Mouse (Mus musculus) MEL (cell line): ENCODE measurements around the gene Gm5741. TPM values are rescaled to one million over a fixed set of nuclear protein-coding genes. Genes with fewer than 3 reads are reported as not detected.

Experiments
- DNase-seq: peaks from one replicate; pipeline ENCODE4 v3.0.0; 2011; ENCODE audit warnings: low read depth, low spot score
- H3K27ac ChIP-seq: 2 replicates; pipeline ENCODE4 v1.5.1; 2012; ENCODE audit warnings: low read depth, mild to moderate bottlenecking, control low read depth, low read length, moderate library complexity; ENCODE audit not compliant: control insufficient read depth
- H3K27me3 ChIP-seq, 2 experiments: fragments of 150-350 bp in 1 of 2; sonication (generic) in 1 of 2; 2 replicates each; pipeline ENCODE4 v1.6.1; 2012; ENCODE audit warnings: low read length in 2 of 2, mild to moderate bottlenecking in 2 of 2, improper control_type of control experiment in 1 of 2, moderate library complexity in 1 of 2; ENCODE audit not compliant: insufficient read depth in 2 of 2, control insufficient read depth in 1 of 2
- H3K36me3 ChIP-seq, 2 experiments: 2 replicates each; pipeline ENCODE4 v1.6.1; 2012 to 2014; ENCODE audit warnings: low read length in 2 of 2, improper control_type of control experiment in 1 of 2, inconsistent platforms in 1 of 2, mild to moderate bottlenecking in 1 of 2; ENCODE audit not compliant: insufficient read depth in 2 of 2, control insufficient read depth in 1 of 2
- H3K4me1 ChIP-seq, 2 experiments: fragments of 150-350 bp in 1 of 2; sonication (generic) in 1 of 2; 2 replicates each; pipeline ENCODE4 v1.6.1; 2012; ENCODE audit warnings: low read length in 2 of 2, improper control_type of control experiment in 1 of 2, mild to moderate bottlenecking in 1 of 2; ENCODE audit not compliant: insufficient read depth in 2 of 2, control insufficient read depth in 1 of 2
- H3K4me3 ChIP-seq, 2 experiments: fragments of 150-350 bp in 1 of 2; sonication (generic) in 1 of 2; 2 replicates each; pipeline ENCODE4 v1.5.1; 2012; ENCODE audit warnings: low read depth in 2 of 2, low read length in 2 of 2, mild to moderate bottlenecking in 2 of 2, moderate library complexity in 2 of 2, control low read depth in 1 of 2, improper control_type of control experiment in 1 of 2; ENCODE audit not compliant: control insufficient read depth in 1 of 2, insufficient read depth in 1 of 2
- H3K79me2 ChIP-seq: 2 replicates; pipeline ENCODE4 v1.6.1; 2012; ENCODE audit warnings: mild to moderate bottlenecking, low read length, moderate library complexity; ENCODE audit not compliant: control insufficient read depth, poor library complexity, insufficient read depth
- H3K9ac ChIP-seq: 2 replicates; pipeline ENCODE4 v1.6.1; 2012; ENCODE audit warnings: low read depth, mild to moderate bottlenecking, control low read depth, low read length, moderate library complexity; ENCODE audit not compliant: control insufficient read depth, poor library complexity, severe bottlenecking
- H3K9me3 ChIP-seq: fragments of 150-350 bp; sonication (generic); replicated peaks from 2 replicates; pipeline ENCODE4 v1.6.1; 2012; ENCODE audit warnings: mild to moderate bottlenecking, low read length, improper control_type of control experiment, moderate library complexity; ENCODE audit not compliant: insufficient read depth
- BHLHE40 ChIP-seq: IDR thresholded peaks from 2 replicates; pipeline ENCODE4 v1.6.1; 2012; ENCODE audit warnings: low read depth, mild to moderate bottlenecking, inconsistent platforms, low read length, improper control_type of control experiment, borderline replicate concordance
- CHD1 ChIP-seq: IDR thresholded peaks from 2 replicates; pipeline ENCODE4 v1.6.1; 2012; ENCODE audit warnings: low read depth, mild to moderate bottlenecking, inconsistent platforms, low read length, improper control_type of control experiment
- CHD2 ChIP-seq: IDR thresholded peaks from 2 replicates; pipeline ENCODE4 v1.6.1; 2011; ENCODE audit warnings: low read length, improper control_type of control experiment
- CTCF ChIP-seq, 3 experiments: IDR thresholded peaks in 2 of 3; conservative IDR thresholded peaks in 1 of 3; 2 replicates each; pipeline ENCODE4 v1.5.1; 2011 to 2012; ENCODE audit warnings: low read length in 3 of 3, low read depth in 2 of 3, mild to moderate bottlenecking in 2 of 3, improper control_type of control experiment in 1 of 3, inconsistent platforms in 1 of 3, mixed read lengths in 1 of 3, moderate library complexity in 1 of 3; ENCODE audit not compliant: control insufficient read depth in 1 of 3, insufficient read depth in 1 of 3, poor library complexity in 1 of 3, severe bottlenecking in 1 of 3
- E2F4 ChIP-seq: IDR thresholded peaks from 2 replicates; pipeline ENCODE4 v1.6.1; 2011; ENCODE audit warnings: low read depth, low read length, improper control_type of control experiment, borderline replicate concordance
- ELF1 ChIP-seq: IDR thresholded peaks from 2 replicates; pipeline ENCODE4 v1.6.1; 2014; ENCODE audit warnings: low read depth, mild to moderate bottlenecking, inconsistent platforms, low read length, improper control_type of control experiment, moderate library complexity
- HCFC1 ChIP-seq: IDR thresholded peaks from 2 replicates; pipeline ENCODE4 v1.6.1; 2012; ENCODE audit warnings: low read depth, mild to moderate bottlenecking, inconsistent platforms, low read length, improper control_type of control experiment, moderate library complexity
- MAX ChIP-seq: IDR thresholded peaks from 2 replicates; pipeline ENCODE4 v1.6.1; 2011; ENCODE audit warnings: low read length, improper control_type of control experiment
- MAZ ChIP-seq: IDR thresholded peaks from 2 replicates; pipeline ENCODE4 v1.6.1; 2012; ENCODE audit warnings: low read depth, mild to moderate bottlenecking, inconsistent platforms, low read length, improper control_type of control experiment
- MXI1 ChIP-seq: IDR thresholded peaks from 2 replicates; pipeline ENCODE4 v1.6.1; 2011; ENCODE audit warnings: mild to moderate bottlenecking, low read depth, low read length, improper control_type of control experiment
- MYB ChIP-seq: IDR thresholded peaks from 2 replicates; pipeline ENCODE4 v1.6.1; 2011; ENCODE audit warnings: mild to moderate bottlenecking, low read depth, low read length, improper control_type of control experiment
- MYC ChIP-seq: IDR thresholded peaks from 2 replicates; pipeline ENCODE4 v1.6.1; 2011; ENCODE audit warnings: low read depth, mild to moderate bottlenecking, low read length, improper control_type of control experiment, moderate library complexity
- NRF1 ChIP-seq: IDR thresholded peaks from 2 replicates; pipeline ENCODE4 v1.6.1; 2014; ENCODE audit warnings: low read depth, mild to moderate bottlenecking, inconsistent platforms, low read length, improper control_type of control experiment, moderate library complexity; ENCODE audit not compliant: poor library complexity, insufficient read depth, severe bottlenecking
- RAD21 ChIP-seq: IDR thresholded peaks from 2 replicates; pipeline ENCODE4 v1.6.1; 2011; ENCODE audit warnings: mild to moderate bottlenecking, low read depth, low read length, improper control_type of control experiment
- TBP ChIP-seq: IDR thresholded peaks from 2 replicates; pipeline ENCODE4 v1.8.0; 2011; ENCODE audit warnings: low read depth, low read length, improper control_type of control experiment
- TCF12 ChIP-seq: IDR thresholded peaks from 2 replicates; pipeline ENCODE4 v1.6.1; 2014; ENCODE audit warnings: low read depth, mild to moderate bottlenecking, inconsistent platforms, low read length, improper control_type of control experiment, moderate library complexity
- UBTF ChIP-seq: IDR thresholded peaks from 2 replicates; pipeline ENCODE4 v1.6.1; 2012; ENCODE audit warnings: low read depth, mild to moderate bottlenecking, inconsistent platforms, low read length, improper control_type of control experiment, moderate library complexity, borderline replicate concordance; ENCODE audit not compliant: insufficient read depth
- USF1 ChIP-seq: IDR thresholded peaks from 2 replicates; pipeline ENCODE4 v1.6.1; 2014; ENCODE audit warnings: low read depth, mild to moderate bottlenecking, inconsistent platforms, low read length, improper control_type of control experiment, moderate library complexity
- USF2 ChIP-seq, 2 experiments: IDR thresholded peaks; 2 replicates each; pipeline ENCODE4 v1.6.1; 2011 to 2012; ENCODE audit warnings: improper control_type of control experiment in 2 of 2, low read length in 2 of 2, borderline replicate concordance in 1 of 2, inconsistent platforms in 1 of 2, low read depth in 1 of 2, mild to moderate bottlenecking in 1 of 2; ENCODE audit not compliant: insufficient read depth in 1 of 2
- polyA plus RNA-seq, 2 experiments: library from polyadenylated mRNA; stranded (reverse) in 1 of 2; unstranded in 1 of 2; fragments of >175 nt in 1 of 2; fragments of >200 nt in 1 of 2; gene quantifications; 2 replicates each; pipeline versions ENCODE4 v1.2.1 to v1.2.4; 2012; ENCODE audit warnings: low replicate concordance in 2 of 2, low read depth in 1 of 2; ENCODE audit not compliant: insufficient read length in 2 of 2, insufficient read depth in 1 of 2, missing spikeins in 1 of 2
- total RNA-seq: library from RNA; depleted of rRNA; stranded (reverse); fragments of 300-350 nt; gene quantifications from 2 replicates; pipeline ENCODE4 v1.2.3, GENCODE M21; 2012; rRNA removed

The Gm5741 gene
- not detected in 2 replicates for total RNA-seq
- 1 to 10 TPM in 1 of 2 experiments, not detected in 1; 1.0 TPM for polyA plus RNA-seq

DNA sequence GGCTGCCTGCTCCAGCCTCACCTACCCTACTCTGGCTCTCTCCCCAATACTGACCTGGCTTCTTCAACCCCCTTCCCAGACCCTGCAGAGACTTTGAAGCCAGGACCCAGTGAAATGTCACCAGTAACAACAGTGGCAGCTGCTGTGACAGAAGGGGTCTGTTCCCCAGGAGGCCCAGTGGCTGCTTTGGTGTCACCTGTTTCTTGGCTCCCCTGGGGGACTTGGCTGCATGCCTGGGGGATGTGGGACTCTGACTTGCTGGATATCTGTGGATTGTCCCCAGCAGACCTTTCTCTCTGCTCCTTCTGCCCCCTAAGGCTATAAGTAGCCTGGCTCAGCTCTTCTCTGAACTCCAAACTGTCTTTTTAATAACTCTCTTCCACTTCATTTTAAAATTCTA, at the start of gene Gm5741:
Gene Gm5741, minus strand, starts transcription at position 1 of the 400 bp plus-strand sequence.
- H3K9me3 ChIP-seq: no peaks in the 10 kb centered on the region
- no peak for DNase-seq
- TF ChIP-seq CHD2: no peak
- TF ChIP-seq MAZ: no peak
- no peak for TF ChIP-seq NRF1
- no peaks in the 10 kb centered on the region for H3K27me3 ChIP-seq
- H3K4me1 ChIP-seq: peaks cover 2 to 10% of the 10 kb centered on the region in 2 experiments; a peak in 3 of 4 replicates
- no peak within 1 kb of the TSS for H3K27ac ChIP-seq
- H3K4me3 ChIP-seq: no peak within 1 kb of the TSS
- H3K79me2 ChIP-seq: peaks cover 9% of the 10 kb centered on the region
- peaks cover 0 to 8% of the 10 kb centered on the region in 2 experiments; a peak in 3 of 4 replicates for H3K36me3 ChIP-seq
- H3K9ac ChIP-seq: no peak within 1 kb of the TSS

DNA sequence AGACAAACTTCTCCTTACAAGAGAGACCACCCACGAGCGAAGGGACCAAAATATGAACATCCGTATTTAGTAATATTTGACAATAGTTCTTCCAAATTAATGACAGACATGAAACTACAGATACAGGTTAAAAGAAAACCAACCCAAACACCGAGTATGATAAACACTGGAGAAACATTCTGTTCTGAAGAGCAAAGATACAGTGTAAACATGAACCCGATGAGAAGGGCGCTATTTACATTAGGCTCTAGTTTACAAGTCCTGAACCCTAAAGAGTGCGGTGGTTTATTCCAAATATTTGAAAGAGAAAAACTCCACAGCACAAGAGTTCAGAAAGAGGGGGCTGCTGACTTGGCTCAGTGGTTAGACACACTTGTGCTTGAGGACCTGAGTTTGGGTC, 49.2 kb upstream of the Gm5741 start:
- Histone ChIP-seq H3K36me3 (no peaks in the 10 kb centered on the region), H3K9ac (no peak overlapping the region), H3K9me3 (no peaks in the 10 kb centered on the region), H3K4me3 (no peak overlapping the region), H3K27ac (no peak overlapping the region), H3K79me2 (no peaks in the 10 kb centered on the region), H3K4me1 (no peaks in the 10 kb centered on the region), H3K27me3 (no peaks in the 10 kb centered on the region)
- TF ChIP-seq HCFC1 (no peak), MYB (no peak), NRF1 (no peak), CHD2 (no peak)
- DNase-seq: no peak

DNA sequence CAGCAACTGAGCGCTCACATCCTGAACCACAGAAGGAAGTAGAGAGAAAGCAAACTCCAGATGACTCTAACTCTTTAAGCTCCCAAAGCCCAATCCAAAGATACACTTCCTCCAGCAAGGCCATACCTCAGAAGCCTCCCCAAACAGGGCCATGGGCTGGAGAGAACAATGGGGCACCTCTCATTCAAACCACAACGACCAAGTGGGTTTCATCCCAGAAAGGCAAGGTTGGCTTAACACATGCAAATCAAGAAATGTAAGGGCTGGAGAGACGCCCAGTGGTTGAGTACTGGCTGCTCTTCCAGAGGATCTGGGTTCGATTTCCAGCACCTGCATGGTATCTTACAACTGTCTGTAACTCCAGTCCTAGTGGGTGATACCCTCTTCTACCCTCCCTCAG, 47.7 kb upstream of the Gm5741 start:
- H3K79me2 ChIP-seq: no peaks in the 10 kb centered on the region
- H3K4me1 ChIP-seq: no peaks in the 10 kb centered on the region
- H3K4me3 ChIP-seq: no peak overlapping the region
- DNase-seq: no peak
- no peaks in the 10 kb centered on the region for H3K36me3 ChIP-seq
- H3K27ac ChIP-seq: no peak overlapping the region
- no peaks in the 10 kb centered on the region for H3K27me3 ChIP-seq
- no peaks in the 10 kb centered on the region for H3K9me3 ChIP-seq
- TF ChIP-seq TBP: no peak
- TF ChIP-seq TCF12: no peak
- TF ChIP-seq MAX: no peak
- TF ChIP-seq MYB: no peak
- TF ChIP-seq UBTF: no peak
- no peak for TF ChIP-seq MXI1
- no peak for TF ChIP-seq MYC
- TF ChIP-seq CTCF (IDR thresholded peaks at IDR 0.05 in 2 of 3, conservative IDR thresholded peaks at IDR 0.05 in 1 of 3; ENCODE audit: control insufficient read depth in 1 of 3, insufficient read depth in 1 of 3, low read depth in 2 of 3, low read length in 3 of 3, poor library complexity in 1 of 3, severe bottlenecking in 1 of 3): no peak
- TF ChIP-seq BHLHE40: no peak
- no peak for TF ChIP-seq CHD1
- no peak for TF ChIP-seq E2F4
- no peak for TF ChIP-seq USF1
- no peak for TF ChIP-seq HCFC1
- TF ChIP-seq USF2 (IDR thresholded peaks at IDR 0.05; ENCODE audit: borderline replicate concordance in 1 of 2, insufficient read depth in 1 of 2, low read depth in 1 of 2, low read length in 2 of 2): no peak
- no peak for TF ChIP-seq ELF1
- TF ChIP-seq RAD21: no peak
- H3K9ac ChIP-seq: no peak overlapping the region
